Mouse (Mus musculus): ENCODE results near the gene Trp63. TPM values are rescaled to one million over a fixed set of nuclear protein-coding genes. Genes with fewer than 3 reads are reported as not detected.

Trp63 gene
- polyA plus RNA-seq, 1 experiment from 2014 or later: 0.17 TPM

- no peak overlapping the region for H3K4me2 ChIP-seq (replicated peaks; ENCODE audit: low read depth, low read length)
- no peaks in the 10 kb centered on the region for H3K9me3 ChIP-seq (ENCODE audit: low read length)
- H3K9ac ChIP-seq (replicated peaks; ENCODE audit: low read depth): no peak overlapping the region
- no peak for TF ChIP-seq CTCF (IDR thresholded peaks at IDR 0.05)
- TF ChIP-seq EP300 (IDR thresholded peaks at IDR 0.05): no peak
- 0 out of 2 replicates have a peak, but pooled peaks have one; percentile 35 for ATAC-seq
- H3K4me3 ChIP-seq (ENCODE audit: low read depth, low read length): no peak overlapping the region
- H3K27ac ChIP-seq (ENCODE audit: low read length): no peak overlapping the region
- DNase-seq (ENCODE audit: low spot score): peak; percentile 9
- H3K36me3 ChIP-seq (ENCODE audit: insufficient read depth, low read length): no peaks in the 10 kb centered on the region
- 52% methylated on average over 13 of the region's 13 CpGs for WGBS
- no peaks in the 10 kb centered on the region for H3K27me3 ChIP-seq (replicated peaks; ENCODE audit: insufficient read depth, low read length)
- peaks cover 4% of the 10 kb centered on the region; the same call in 1 of the 2 replicates for H3K4me1 ChIP-seq (ENCODE audit: insufficient read depth, low read depth, low read length)
Measured at GRCm38 (mm10) chr16:25849593-25850464, 166.3 kb downstream of the Trp63 start.

- no peaks in the 10 kb centered on the region for H3K36me3 ChIP-seq (ENCODE audit: insufficient read depth, low read length)
- 44% methylated on average over 8 of the region's 8 CpGs for WGBS
Measured at GRCm38 (mm10) chr16:25860731-25861505, 177.4 kb downstream of the Trp63 start.

GRCm38 (mm10) chr16:25865096-25865869 is 181.7 kb downstream of the Trp63 start:
- TF ChIP-seq EP300 (IDR thresholded peaks at IDR 0.05): no peak
- no peak for TF ChIP-seq CTCF (IDR thresholded peaks at IDR 0.05)
- Histone ChIP-seq H3K4me3 (ENCODE audit: low read depth, low read length) (no peak overlapping the region), H3K27ac (ENCODE audit: low read length) (no peak overlapping the region), H3K9ac (replicated peaks; ENCODE audit: low read depth) (no peak overlapping the region), H3K36me3 (ENCODE audit: insufficient read depth, low read length) (no peaks in the 10 kb centered on the region), H3K4me1 (ENCODE audit: insufficient read depth, low read depth, low read length) (no peaks in the 10 kb centered on the region), H3K4me2 (replicated peaks; ENCODE audit: low read depth, low read length) (no peak overlapping the region), H3K9me3 (ENCODE audit: low read length) (no peaks in the 10 kb centered on the region), H3K27me3 (replicated peaks; ENCODE audit: insufficient read depth, low read length) (no peaks in the 10 kb centered on the region)
- DNase-seq (ENCODE audit: low spot score): peak; percentile 55
- ATAC-seq: peak; percentile 46
- WGBS: 54% methylated on average over 7 of the region's 7 CpGs

More at GRCm38 (mm10) chr16:25860731-25861505, 177.4 kb downstream of the Trp63 start:
- Histone ChIP-seq H3K27ac (ENCODE audit: low read length) (0 out of 2 replicates have a peak overlapping the region, but pooled peaks have one; percentile 21), H3K9ac (replicated peaks; ENCODE audit: low read depth) (no peak overlapping the region), H3K4me1 (ENCODE audit: insufficient read depth, low read depth, low read length) (no peaks in the 10 kb centered on the region), H3K4me3 (ENCODE audit: low read depth, low read length) (no peak overlapping the region), H3K27me3 (replicated peaks; ENCODE audit: insufficient read depth, low read length) (no peaks in the 10 kb centered on the region), H3K4me2 (replicated peaks; ENCODE audit: low read depth, low read length) (no peak overlapping the region), H3K9me3 (ENCODE audit: low read length) (no peaks in the 10 kb centered on the region)
- DNase-seq (ENCODE audit: low spot score) (peak; percentile 74), ATAC-seq (peak; percentile 75)
- TF ChIP-seq CTCF (IDR thresholded peaks at IDR 0.05) (no peak), EP300 (IDR thresholded peaks at IDR 0.05) (peak; percentile 48; the same call in 1 of the 2 replicates)

GRCm38 (mm10) chr16:25871503-25871902 is 187.9 kb downstream of the Trp63 start:
- Histone ChIP-seq H3K4me1 (ENCODE audit: insufficient read depth, low read depth, low read length) (no peaks in the 10 kb centered on the region), H3K4me2 (replicated peaks; ENCODE audit: low read depth, low read length) (no peak overlapping the region), H3K9me3 (ENCODE audit: low read length) (no peaks in the 10 kb centered on the region), H3K27ac (ENCODE audit: low read length) (no peak overlapping the region), H3K27me3 (replicated peaks; ENCODE audit: insufficient read depth, low read length) (no peaks in the 10 kb centered on the region), H3K9ac (replicated peaks; ENCODE audit: low read depth) (no peak overlapping the region), H3K36me3 (ENCODE audit: insufficient read depth, low read length) (no peaks in the 10 kb centered on the region), H3K4me3 (ENCODE audit: low read depth, low read length) (no peak overlapping the region)
- no peak for DNase-seq (ENCODE audit: low spot score)
- ATAC-seq: no peak
- TF ChIP-seq CTCF (IDR thresholded peaks at IDR 0.05): no peak
- no peak for TF ChIP-seq EP300 (IDR thresholded peaks at IDR 0.05)
- 88% methylated on average over 1 of the region's 1 CpGs for WGBS

- no peak overlapping the region for H3K27ac ChIP-seq (ENCODE audit: low read length)
- H3K9me3 ChIP-seq (ENCODE audit: low read length): no peaks in the 10 kb centered on the region
- H3K27me3 ChIP-seq (replicated peaks; ENCODE audit: insufficient read depth, low read length): no peaks in the 10 kb centered on the region
- H3K36me3 ChIP-seq (ENCODE audit: insufficient read depth, low read length): no peaks in the 10 kb centered on the region
- TF ChIP-seq CTCF (IDR thresholded peaks at IDR 0.05) (no peak), EP300 (IDR thresholded peaks at IDR 0.05) (no peak)
- 78% methylated on average over 2 of the region's 2 CpGs for WGBS
- no peak for DNase-seq (ENCODE audit: low spot score)
- no peak for ATAC-seq
- H3K9ac ChIP-seq (replicated peaks; ENCODE audit: low read depth): no peak overlapping the region
- H3K4me2 ChIP-seq (replicated peaks; ENCODE audit: low read depth, low read length): no peak overlapping the region
- H3K4me3 ChIP-seq (ENCODE audit: low read depth, low read length): no peak overlapping the region
- no peaks in the 10 kb centered on the region for H3K4me1 ChIP-seq (ENCODE audit: insufficient read depth, low read depth, low read length)
Measured at GRCm38 (mm10) chr16:25875681-25876080, 192.1 kb downstream of the Trp63 start.

Measured in lung, postnatal 0 days (tissue).